Mouse (Mus musculus): ENCODE measurements around the gene Mtx1.

DNA sequence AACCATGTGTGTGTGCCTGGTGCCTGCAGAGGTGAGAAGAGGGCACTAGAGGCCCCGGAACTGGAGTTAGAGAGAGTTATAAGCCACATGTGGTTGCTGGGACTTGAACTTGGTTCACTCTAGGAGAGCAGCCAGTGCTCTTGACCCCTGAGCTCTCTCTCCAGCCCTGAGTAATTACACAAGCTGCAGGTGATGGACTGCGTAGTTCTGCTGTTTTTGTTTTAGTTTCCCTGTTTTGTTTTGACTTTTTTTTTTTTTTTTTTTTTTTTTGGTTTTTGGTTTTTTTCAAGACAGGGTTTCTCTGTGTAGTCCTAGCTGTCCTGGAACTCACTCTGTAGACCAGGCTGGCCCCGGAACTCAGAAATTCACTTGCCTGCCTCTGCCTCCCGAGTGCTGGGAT lies 65.1 kb downstream of the Mtx1 start:
- no peak for TF ChIP-seq CTCF (IDR thresholded peaks at IDR 0.05; ENCODE audit: low read depth)
- no peak for TF ChIP-seq EP300 (IDR thresholded peaks at IDR 0.05; ENCODE audit: low read depth)
